Mouse (Mus musculus): ENCODE measurements around the gene Exog. TPM values are rescaled to one million over a fixed set of nuclear protein-coding genes. Genes with fewer than 3 reads are reported as not detected.

Gene Exog
- polyA plus RNA-seq, 1 experiment from 2014 or later, result 39.9 TPM

DNA sequence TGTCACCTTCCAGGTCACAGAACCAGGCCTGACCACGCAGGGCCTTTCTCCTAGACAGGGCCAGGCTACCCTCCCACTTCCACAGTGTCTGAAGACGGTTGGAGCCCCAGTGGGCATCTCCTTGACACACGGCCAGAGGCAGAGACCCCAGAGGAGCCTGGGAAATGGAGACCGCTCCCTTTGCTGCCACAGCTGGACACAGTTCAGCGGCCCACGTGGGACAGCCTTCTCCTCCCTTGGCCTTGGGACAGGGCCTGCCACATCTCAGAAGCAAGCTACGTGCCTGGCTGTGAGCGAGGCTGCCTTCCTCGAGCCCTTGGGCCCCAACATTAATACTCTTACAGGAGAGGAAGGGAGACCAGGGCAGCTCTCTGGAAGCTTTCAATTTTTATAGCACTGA is 39.7 kb downstream of the Exog start:
- WGBS, result 66% methylated on average over 9 of the region's 9 CpGs
- Histone ChIP-seq H3K9ac (ENCODE audit: low read length) (no peak overlapping the region), H3K9me3 (ENCODE audit: control insufficient read depth, low read length) (no peaks in the 10 kb centered on the region), H3K27me3 (ENCODE audit: control insufficient read depth, insufficient read depth, low read length) (no peaks in the 10 kb centered on the region), H3K36me3 (ENCODE audit: control insufficient read depth, insufficient read depth, low read length) (no peaks in the 10 kb centered on the region), H3K27ac (ENCODE audit: low read depth, low read length) (no peak overlapping the region), H3K4me3 (ENCODE audit: low read depth, low read length) (no peak overlapping the region), H3K4me2 (no peak overlapping the region), H3K4me1 (ENCODE audit: control insufficient read depth, insufficient read depth, low read length) (peaks cover 3% of the 10 kb centered on the region; the same call in 1 of the 2 replicates)
- ATAC-seq (ENCODE audit: low FRiP score) (0 out of 2 replicates have a peak, but pooled peaks have one; percentile 24), DNase-seq (ENCODE audit: low spot score, missing footprints) (no peak)

GRCm38 (mm10) chr9:119484868-119485267 is 40.1 kb downstream of the Exog start:
- no peak for DNase-seq (ENCODE audit: low spot score, missing footprints)
- WGBS, result 84% methylated on average over 13 of the region's 13 CpGs

DNA sequence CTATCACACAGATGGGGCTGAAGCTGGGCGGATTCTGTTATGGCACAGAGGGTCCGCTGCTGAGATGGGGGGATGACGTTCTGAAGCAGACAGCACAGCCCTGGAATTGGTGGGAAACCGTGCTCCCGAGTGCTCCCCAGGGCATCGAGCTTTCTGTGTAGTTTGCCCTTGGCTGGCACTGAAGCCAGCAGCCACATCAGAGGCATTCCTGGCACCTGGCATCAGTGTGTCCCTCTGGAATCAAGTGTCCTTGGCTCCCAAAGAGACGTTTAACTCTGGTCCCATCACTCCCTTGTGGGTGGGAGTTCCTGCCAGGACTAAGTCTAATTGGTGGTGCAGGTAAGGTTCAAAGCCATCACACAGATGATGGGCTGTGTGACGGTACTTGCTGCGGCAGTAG is 51.6 kb downstream of the Exog start:
- ATAC-seq (ENCODE audit: low FRiP score) (no peak), DNase-seq (ENCODE audit: low spot score, missing footprints) (peak; percentile 2)
- Histone ChIP-seq H3K36me3 (ENCODE audit: control insufficient read depth, insufficient read depth, low read length) (no peaks in the 10 kb centered on the region), H3K4me2 (no peak overlapping the region), H3K27ac (ENCODE audit: low read depth, low read length) (no peak overlapping the region), H3K27me3 (ENCODE audit: control insufficient read depth, insufficient read depth, low read length) (no peaks in the 10 kb centered on the region), H3K9me3 (ENCODE audit: control insufficient read depth, low read length) (no peaks in the 10 kb centered on the region), H3K4me3 (ENCODE audit: low read depth, low read length) (no peak overlapping the region), H3K9ac (ENCODE audit: low read length) (no peak overlapping the region), H3K4me1 (ENCODE audit: control insufficient read depth, insufficient read depth, low read length) (no peaks in the 10 kb centered on the region)
- WGBS, result 88% methylated on average over 9 of the region's 9 CpGs

More at GRCm38 (mm10) chr9:119484868-119485267, 40.1 kb downstream of the Exog start:
- ATAC-seq (ENCODE audit: low FRiP score), result no peak
- Histone ChIP-seq H3K9me3 (ENCODE audit: control insufficient read depth, low read length) (no peaks in the 10 kb centered on the region), H3K9ac (ENCODE audit: low read length) (no peak overlapping the region), H3K27me3 (ENCODE audit: control insufficient read depth, insufficient read depth, low read length) (no peaks in the 10 kb centered on the region), H3K27ac (ENCODE audit: low read depth, low read length) (no peak overlapping the region), H3K4me3 (ENCODE audit: low read depth, low read length) (no peak overlapping the region), H3K36me3 (ENCODE audit: control insufficient read depth, insufficient read depth, low read length) (no peaks in the 10 kb centered on the region), H3K4me1 (ENCODE audit: control insufficient read depth, insufficient read depth, low read length) (peaks cover 3% of the 10 kb centered on the region; the same call in 1 of the 2 replicates), H3K4me2 (no peak overlapping the region)

DNA sequence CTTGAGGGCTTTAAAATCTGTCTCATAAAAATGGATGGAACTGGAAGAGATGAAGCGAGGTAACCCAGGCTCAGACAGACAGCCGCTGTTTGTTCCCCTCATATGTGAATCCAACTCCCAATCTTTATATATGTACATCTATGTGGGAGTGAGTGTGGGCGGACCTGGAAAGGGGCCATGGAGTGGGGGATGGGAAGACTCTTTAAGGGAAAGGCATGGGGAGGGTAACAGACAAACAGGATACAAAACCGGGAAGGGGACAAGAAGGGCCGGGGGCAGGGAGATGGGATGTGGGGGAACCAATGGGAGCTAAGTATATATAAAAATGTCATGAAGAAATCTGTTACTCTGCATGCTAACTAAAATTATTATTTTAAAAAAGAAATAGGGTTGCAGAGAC is 52.2 kb downstream of the Exog start:
- Histone ChIP-seq H3K27ac (ENCODE audit: low read depth, low read length) (no peak overlapping the region), H3K4me1 (ENCODE audit: control insufficient read depth, insufficient read depth, low read length) (no peaks in the 10 kb centered on the region), H3K4me2 (no peak overlapping the region), H3K4me3 (ENCODE audit: low read depth, low read length) (no peak overlapping the region), H3K27me3 (ENCODE audit: control insufficient read depth, insufficient read depth, low read length) (no peaks in the 10 kb centered on the region), H3K9ac (ENCODE audit: low read length) (no peak overlapping the region), H3K36me3 (ENCODE audit: control insufficient read depth, insufficient read depth, low read length) (no peaks in the 10 kb centered on the region), H3K9me3 (ENCODE audit: control insufficient read depth, low read length) (no peaks in the 10 kb centered on the region)
- WGBS, result 81% methylated on average over 5 of the region's 5 CpGs
- peak; percentile 35 for DNase-seq (ENCODE audit: low spot score, missing footprints)
- ATAC-seq (ENCODE audit: low FRiP score), result no peak

DNA sequence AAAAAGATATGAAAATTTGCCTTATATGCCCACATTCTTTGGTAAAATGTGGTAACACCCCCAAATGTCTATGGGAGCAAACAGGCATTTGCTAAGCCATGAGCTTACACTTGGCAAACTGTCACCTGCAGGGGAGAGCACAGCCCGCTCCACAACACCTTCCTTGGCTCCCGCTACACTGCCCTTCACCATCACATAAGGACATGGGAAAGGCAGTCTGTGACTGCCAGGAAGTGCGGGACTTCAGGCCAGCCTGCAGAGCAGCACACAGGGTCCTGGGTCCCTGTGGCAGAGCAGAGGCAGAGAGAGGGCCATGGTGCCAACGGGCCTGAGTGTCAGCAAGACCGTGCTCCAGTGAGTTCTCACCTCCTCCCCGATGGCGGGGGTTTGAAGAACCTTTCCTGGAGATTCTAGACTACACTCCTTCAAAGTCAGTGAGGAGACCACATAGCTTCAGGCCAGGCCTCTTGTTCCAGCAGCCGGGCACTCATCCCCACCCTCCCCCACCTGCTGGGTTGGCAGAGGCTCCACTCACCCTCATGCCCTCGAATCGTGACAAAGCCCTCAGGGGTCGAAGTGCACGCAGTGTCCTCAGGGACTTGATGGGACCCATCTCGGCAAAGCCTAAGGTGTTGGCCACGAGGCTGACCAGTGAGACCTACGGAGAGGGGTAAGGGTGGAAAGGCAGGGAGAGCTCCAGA is 53.0 kb downstream of the Exog start:
- Histone ChIP-seq H3K4me2 (no peak overlapping the region), H3K27me3 (ENCODE audit: control insufficient read depth, insufficient read depth, low read length) (no peaks in the 10 kb centered on the region), H3K4me1 (ENCODE audit: control insufficient read depth, insufficient read depth, low read length) (no peaks in the 10 kb centered on the region), H3K27ac (ENCODE audit: low read depth, low read length) (no peak overlapping the region), H3K9me3 (ENCODE audit: control insufficient read depth, low read length) (no peaks in the 10 kb centered on the region), H3K9ac (ENCODE audit: low read length) (no peak overlapping the region), H3K4me3 (ENCODE audit: low read depth, low read length) (no peak overlapping the region), H3K36me3 (ENCODE audit: control insufficient read depth, insufficient read depth, low read length) (no peaks in the 10 kb centered on the region)
- 89% methylated on average over 15 of the region's 15 CpGs for WGBS
- ATAC-seq (ENCODE audit: low FRiP score) (no peak), DNase-seq (ENCODE audit: low spot score, missing footprints) (peak; percentile 62)

GRCm38 (mm10) chr9:119498247-119498607 is 53.5 kb downstream of the Exog start:
- Histone ChIP-seq H3K4me1 (ENCODE audit: control insufficient read depth, insufficient read depth, low read length) (no peaks in the 10 kb centered on the region), H3K4me2 (no peak overlapping the region), H3K36me3 (ENCODE audit: control insufficient read depth, insufficient read depth, low read length) (no peaks in the 10 kb centered on the region), H3K9me3 (ENCODE audit: control insufficient read depth, low read length) (no peaks in the 10 kb centered on the region), H3K27me3 (ENCODE audit: control insufficient read depth, insufficient read depth, low read length) (no peaks in the 10 kb centered on the region), H3K4me3 (ENCODE audit: low read depth, low read length) (no peak overlapping the region), H3K27ac (ENCODE audit: low read depth, low read length) (no peak overlapping the region), H3K9ac (ENCODE audit: low read length) (no peak overlapping the region)
- DNase-seq (ENCODE audit: low spot score, missing footprints), result peak; percentile 1
- WGBS, result 81% methylated on average over 9 of the region's 9 CpGs
- ATAC-seq (ENCODE audit: low FRiP score), result no peak

DNA sequence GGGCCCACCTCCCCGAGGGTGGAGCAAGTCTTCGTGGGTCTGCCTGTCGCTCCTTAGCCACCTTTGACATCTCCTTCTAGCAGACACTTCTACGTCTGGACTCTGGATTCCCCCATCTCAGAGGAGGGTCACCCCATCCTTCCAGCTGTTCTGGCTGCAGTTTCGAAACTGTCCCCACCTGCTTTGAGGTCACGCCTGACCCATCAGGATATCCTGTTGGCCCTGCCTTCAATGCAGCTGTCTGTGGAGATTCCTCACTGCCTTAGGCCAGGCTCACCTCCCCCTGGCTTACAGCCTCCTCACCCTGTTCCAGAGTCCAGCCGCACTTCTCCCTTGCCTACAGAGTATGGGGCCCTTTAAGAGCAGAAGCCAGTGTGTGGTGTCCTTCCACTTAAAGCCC is 54.1 kb downstream of the Exog start:
- WGBS, result 88% methylated on average over 7 of the region's 7 CpGs
- H3K27ac ChIP-seq (ENCODE audit: low read depth, low read length), result no peak overlapping the region
- no peaks in the 10 kb centered on the region for H3K27me3 ChIP-seq (ENCODE audit: control insufficient read depth, insufficient read depth, low read length)
- no peak overlapping the region for H3K4me3 ChIP-seq (ENCODE audit: low read depth, low read length)
- DNase-seq (ENCODE audit: low spot score, missing footprints) (no peak), ATAC-seq (ENCODE audit: low FRiP score) (no peak)
- no peak overlapping the region for H3K4me2 ChIP-seq
- H3K36me3 ChIP-seq (ENCODE audit: control insufficient read depth, insufficient read depth, low read length), result no peaks in the 10 kb centered on the region
- H3K4me1 ChIP-seq (ENCODE audit: control insufficient read depth, insufficient read depth, low read length), result no peaks in the 10 kb centered on the region
- H3K9me3 ChIP-seq (ENCODE audit: control insufficient read depth, low read length), result no peaks in the 10 kb centered on the region
- no peak overlapping the region for H3K9ac ChIP-seq (ENCODE audit: low read length)

- 91% methylated on average over 9 of the region's 9 CpGs for WGBS
- Histone ChIP-seq H3K27me3 (ENCODE audit: control insufficient read depth, insufficient read depth, low read length) (no peaks in the 10 kb centered on the region), H3K27ac (ENCODE audit: low read depth, low read length) (no peak overlapping the region), H3K4me3 (ENCODE audit: low read depth, low read length) (no peak overlapping the region), H3K4me2 (no peak overlapping the region), H3K9me3 (ENCODE audit: control insufficient read depth, low read length) (peaks cover 3% of the 10 kb centered on the region; the same call in 1 of the 2 replicates), H3K36me3 (ENCODE audit: control insufficient read depth, insufficient read depth, low read length) (no peaks in the 10 kb centered on the region), H3K9ac (ENCODE audit: low read length) (no peak overlapping the region), H3K4me1 (ENCODE audit: control insufficient read depth, insufficient read depth, low read length) (no peaks in the 10 kb centered on the region)
- DNase-seq (ENCODE audit: low spot score, missing footprints), result no peak
- no peak for ATAC-seq (ENCODE audit: low FRiP score)
Observed at GRCm38 (mm10) chr9:119503613-119504012, 58.9 kb downstream of the Exog start.

GRCm38 (mm10) chr9:119504981-119505658 is 60.4 kb downstream of the Exog start:
- Histone ChIP-seq H3K4me1 (ENCODE audit: control insufficient read depth, insufficient read depth, low read length) (no peaks in the 10 kb centered on the region), H3K36me3 (ENCODE audit: control insufficient read depth, insufficient read depth, low read length) (no peaks in the 10 kb centered on the region)
- 73% methylated on average over 11 of the region's 11 CpGs for WGBS

More at GRCm38 (mm10) chr9:119504981-119505658, 60.4 kb downstream of the Exog start:
- ATAC-seq (ENCODE audit: low FRiP score), result no peak
- Histone ChIP-seq H3K27ac (ENCODE audit: low read depth, low read length) (no peak overlapping the region), H3K27me3 (ENCODE audit: control insufficient read depth, insufficient read depth, low read length) (no peaks in the 10 kb centered on the region), H3K9me3 (ENCODE audit: control insufficient read depth, low read length) (peaks cover 3% of the 10 kb centered on the region; the same call in 1 of the 2 replicates), H3K9ac (ENCODE audit: low read length) (no peak overlapping the region), H3K4me2 (no peak overlapping the region), H3K4me3 (ENCODE audit: low read depth, low read length) (no peak overlapping the region)
- no peak for DNase-seq (ENCODE audit: low spot score, missing footprints)

Measured in midbrain, embryonic 11.5 days (tissue).